Mouse (Mus musculus) forebrain, postnatal 0 days (tissue): ENCODE measurements around the gene Map3k5. TPM values are rescaled to one million over a fixed set of nuclear protein-coding genes. Genes with fewer than 3 reads are reported as not detected.
A peak's percentile ranks its signal among the peaks of the same experiment; 100 is the strongest.

Experiments
- ATAC-seq: fragments of 200-750 bp; cut with Nextera tagmentation; 2 replicates; pipeline ENCODE4 v1.8.0; 2017; ENCODE audit warnings: mild to moderate bottlenecking, moderate library complexity
- DNase-seq: peaks from one replicate; pipeline ENCODE4 v3.0.0-alpha.2; 2015
- H3K27ac ChIP-seq: fragments of 300-500 bp; sonication (generic); 2 replicates; pipeline ENCODE4 v1.5.1; 2014; ENCODE audit warnings: low read depth, mild to moderate bottlenecking, antibody characterized with exemption, low read length, moderate library complexity, mixed read lengths
- H3K27me3 ChIP-seq: fragments of 300-500 bp; sonication (generic); 2 replicates; pipeline ENCODE4 v1.6.1; 2014; ENCODE audit warnings: mild to moderate bottlenecking, low read length, mixed read lengths; ENCODE audit not compliant: insufficient read depth
- H3K36me3 ChIP-seq: fragments of 300-500 bp; sonication (generic); 2 replicates; pipeline ENCODE4 v1.6.1; 2014; ENCODE audit warnings: mild to moderate bottlenecking, moderate library complexity; ENCODE audit not compliant: insufficient read depth
- H3K4me1 ChIP-seq: fragments of 300-500 bp; sonication (generic); 2 replicates; pipeline ENCODE4 v1.6.1; 2014; ENCODE audit warnings: antibody characterized with exemption; ENCODE audit not compliant: insufficient read depth
- H3K4me2 ChIP-seq: fragments of 300-500 bp; sonication (generic); 2 replicates; pipeline ENCODE4 v1.6.1; 2014; ENCODE audit warnings: low read depth, mild to moderate bottlenecking, moderate library complexity
- H3K4me3 ChIP-seq: fragments of 300-500 bp; sonication (generic); 2 replicates; pipeline ENCODE4 v1.5.1; 2014; ENCODE audit warnings: low read depth, low read length, mixed read lengths
- H3K9ac ChIP-seq: fragments of 300-500 bp; sonication (generic); 2 replicates; pipeline ENCODE4 v1.6.1; 2014; ENCODE audit warnings: mild to moderate bottlenecking
- H3K9me3 ChIP-seq: fragments of 300-500 bp; sonication (generic); 2 replicates; pipeline ENCODE4 v1.6.1; 2016; ENCODE audit warnings: low read length
- CTCF ChIP-seq: sonication (generic); IDR thresholded peaks from 2 replicates; pipeline ENCODE4 v1.5.1; 2016; ENCODE audit warnings: antibody characterized with exemption, control low read depth, low read depth
- WGBS: fragments of 180-500 bp; shearing (Covaris S2); extraction: QIAGEN DNeasy Blood & Tissue Kit; methylation state at CpG from one replicate; pipeline ENCODE4 v1.1.7; 2014; 5-methylcytosine and 5-hydroxymethylcytosine counted together
- polyA plus RNA-seq: library from polyadenylated mRNA; unstranded; fragments of >200 nt; fragmentation: Nextera tagmentation; extraction: Ambion mirVana; gene quantifications from 2 replicates; pipeline ENCODE4 v1.2.1, GENCODE M21; 2015
- total RNA-seq: library from RNA; depleted of rRNA; stranded (reverse); fragments of >200 nt; gene quantifications from 2 replicates; pipeline ENCODE4 v1.2.3, GENCODE M21; 2014

The Map3k5 gene
- total and polyA plus RNA-seq, 2 experiments from 2014 or later: 1.3 to 5.8 TPM

DNA sequence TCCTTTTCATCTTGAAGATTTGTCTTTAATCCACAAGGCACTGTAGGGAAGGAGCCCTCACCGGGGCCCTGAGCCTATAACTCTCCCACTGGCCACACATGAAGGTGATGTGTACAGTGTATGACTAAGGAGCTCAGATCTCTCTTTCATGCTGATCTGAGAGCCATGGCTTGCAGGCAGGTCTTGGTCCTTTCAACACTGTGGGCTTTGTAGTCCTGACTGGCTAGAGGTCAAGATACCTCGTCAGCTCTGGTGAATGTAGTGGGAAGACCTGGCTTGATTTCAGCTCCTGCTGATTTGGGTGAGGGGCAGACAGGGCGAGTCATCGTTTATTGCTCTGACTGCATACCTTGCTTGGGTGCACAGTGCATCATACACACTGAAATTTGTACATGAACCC lies 171.3 kb downstream of the Map3k5 start:
- no peak overlapping the region for H3K4me3 ChIP-seq
- ATAC-seq: no peak
- WGBS: 76% methylated on average over 4 of the region's 4 CpGs

DNA sequence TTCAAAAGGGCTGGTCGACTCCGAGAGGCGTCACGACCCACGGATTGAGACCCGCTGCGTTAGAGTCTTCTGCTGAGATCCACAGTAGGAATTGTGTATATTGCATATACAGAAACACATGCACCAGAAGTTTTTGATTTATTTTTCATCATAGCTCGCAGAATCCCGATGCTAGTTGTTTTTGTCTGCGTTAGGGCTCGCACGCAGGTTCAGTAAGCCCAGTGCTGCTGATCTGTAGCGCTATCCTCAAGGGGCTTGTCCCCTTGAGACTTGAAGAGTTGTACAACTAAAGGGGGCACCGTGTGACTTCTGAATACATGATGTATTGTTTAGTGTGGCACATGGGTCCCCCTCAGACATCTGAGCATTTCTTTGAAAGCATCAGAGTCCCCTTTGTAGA lies 172.8 kb downstream of the Map3k5 start:
- Histone ChIP-seq H3K4me2 (no peak overlapping the region), H3K27ac (no peak overlapping the region), H3K4me1 (no peaks in the 10 kb centered on the region), H3K4me3 (no peak overlapping the region), H3K9me3 (no peaks in the 10 kb centered on the region), H3K27me3 (no peaks in the 10 kb centered on the region), H3K9ac (no peak overlapping the region), H3K36me3 (no peaks in the 10 kb centered on the region)
- DNase-seq (no peak), ATAC-seq (no peak)
- TF ChIP-seq CTCF: no peak
- 90% methylated on average over 14 of the region's 14 CpGs for WGBS

More for the DNA sequence above, 171.3 kb downstream of the Map3k5 start:
- Histone ChIP-seq H3K4me1 (no peaks in the 10 kb centered on the region), H3K9me3 (no peaks in the 10 kb centered on the region), H3K27ac (no peak overlapping the region), H3K27me3 (no peaks in the 10 kb centered on the region), H3K36me3 (no peaks in the 10 kb centered on the region), H3K9ac (no peak overlapping the region), H3K4me2 (no peak overlapping the region)
- no peak for TF ChIP-seq CTCF
- DNase-seq: no peak

DNA sequence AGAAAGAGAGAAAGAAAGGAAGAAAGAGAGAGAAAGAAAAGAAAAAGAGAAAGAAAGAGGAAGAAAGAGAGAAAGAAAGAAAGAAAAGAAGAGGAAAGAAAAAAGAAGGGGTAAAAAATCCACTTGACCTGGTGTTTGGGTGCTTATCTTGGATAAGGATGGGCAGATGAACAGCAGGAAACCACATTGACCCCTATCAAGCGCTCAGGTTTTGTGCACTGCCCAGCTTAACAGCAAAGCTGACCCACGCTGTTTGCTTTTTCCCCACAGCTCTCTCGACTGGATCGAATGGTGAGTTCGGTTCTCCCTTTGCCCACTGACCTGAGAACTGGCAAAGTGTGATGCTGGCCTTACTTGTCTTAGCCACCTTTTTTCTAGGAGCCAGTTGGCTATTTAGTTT lies 177.2 kb downstream of the Map3k5 start:
- Histone ChIP-seq H3K4me1 (no peaks in the 10 kb centered on the region), H3K27ac (no peak overlapping the region), H3K27me3 (no peaks in the 10 kb centered on the region), H3K36me3 (no peaks in the 10 kb centered on the region), H3K9me3 (no peaks in the 10 kb centered on the region), H3K4me2 (no peak overlapping the region), H3K9ac (no peak overlapping the region), H3K4me3 (no peak overlapping the region)
- ATAC-seq: no peak
- DNase-seq: no peak
- no peak for TF ChIP-seq CTCF
- 92% methylated on average over 5 of the region's 5 CpGs for WGBS

DNA sequence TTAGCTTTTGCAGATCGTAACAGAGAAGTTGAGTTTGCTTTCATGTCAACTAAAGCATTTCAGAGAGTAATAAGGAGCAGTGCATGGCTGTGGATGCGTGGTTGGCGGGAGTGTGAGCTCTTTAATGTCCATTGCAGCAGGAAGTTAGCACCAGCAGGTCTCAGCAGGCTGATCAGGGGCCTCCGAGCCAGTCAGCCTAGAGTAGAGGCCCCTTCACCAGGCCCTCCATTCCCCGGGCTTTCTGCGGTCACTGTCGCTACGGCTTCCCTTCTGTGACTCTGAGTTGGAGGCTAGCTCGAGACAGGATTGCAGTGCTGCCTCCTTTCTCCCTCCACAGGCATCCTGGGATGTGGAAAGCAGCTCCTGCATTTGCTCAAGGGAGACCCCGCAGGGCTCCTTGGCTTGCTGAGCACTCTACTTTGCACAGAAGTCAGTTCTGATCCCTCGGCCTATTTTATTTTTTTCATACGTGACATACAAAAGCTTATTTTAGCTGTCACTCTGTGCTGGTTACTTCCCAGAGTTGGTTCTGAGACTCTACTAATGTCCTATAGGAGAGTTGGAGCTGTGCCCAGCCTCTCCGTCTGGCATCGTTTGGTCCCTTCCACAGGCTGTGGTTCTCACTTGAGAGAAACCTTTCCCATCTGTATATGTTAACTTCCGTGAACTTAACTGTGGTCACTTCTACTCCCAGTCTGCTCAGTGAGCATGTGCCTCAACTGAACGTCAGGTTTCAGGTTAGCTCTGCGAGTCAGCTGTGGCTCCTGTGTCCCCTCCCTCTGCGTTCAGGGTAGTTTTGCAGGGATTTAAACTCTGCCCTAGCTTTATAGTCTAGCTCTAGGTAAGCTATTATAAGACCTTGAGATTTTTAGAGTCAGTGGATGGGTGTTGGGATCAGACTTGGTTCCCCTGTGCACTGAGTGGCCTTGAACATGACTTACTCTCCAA lies 178.0 kb downstream of the Map3k5 start:
- Histone ChIP-seq H3K27ac (no peak overlapping the region), H3K4me2 (no peak overlapping the region), H3K9ac (no peak overlapping the region), H3K36me3 (no peaks in the 10 kb centered on the region), H3K9me3 (no peaks in the 10 kb centered on the region), H3K4me1 (no peaks in the 10 kb centered on the region), H3K4me3 (no peak overlapping the region), H3K27me3 (no peaks in the 10 kb centered on the region)
- peak; percentile 50 for ATAC-seq
- 77% methylated on average over 18 of the region's 18 CpGs for WGBS
- peak; percentile 24 for DNase-seq
- no peak for TF ChIP-seq CTCF

DNA sequence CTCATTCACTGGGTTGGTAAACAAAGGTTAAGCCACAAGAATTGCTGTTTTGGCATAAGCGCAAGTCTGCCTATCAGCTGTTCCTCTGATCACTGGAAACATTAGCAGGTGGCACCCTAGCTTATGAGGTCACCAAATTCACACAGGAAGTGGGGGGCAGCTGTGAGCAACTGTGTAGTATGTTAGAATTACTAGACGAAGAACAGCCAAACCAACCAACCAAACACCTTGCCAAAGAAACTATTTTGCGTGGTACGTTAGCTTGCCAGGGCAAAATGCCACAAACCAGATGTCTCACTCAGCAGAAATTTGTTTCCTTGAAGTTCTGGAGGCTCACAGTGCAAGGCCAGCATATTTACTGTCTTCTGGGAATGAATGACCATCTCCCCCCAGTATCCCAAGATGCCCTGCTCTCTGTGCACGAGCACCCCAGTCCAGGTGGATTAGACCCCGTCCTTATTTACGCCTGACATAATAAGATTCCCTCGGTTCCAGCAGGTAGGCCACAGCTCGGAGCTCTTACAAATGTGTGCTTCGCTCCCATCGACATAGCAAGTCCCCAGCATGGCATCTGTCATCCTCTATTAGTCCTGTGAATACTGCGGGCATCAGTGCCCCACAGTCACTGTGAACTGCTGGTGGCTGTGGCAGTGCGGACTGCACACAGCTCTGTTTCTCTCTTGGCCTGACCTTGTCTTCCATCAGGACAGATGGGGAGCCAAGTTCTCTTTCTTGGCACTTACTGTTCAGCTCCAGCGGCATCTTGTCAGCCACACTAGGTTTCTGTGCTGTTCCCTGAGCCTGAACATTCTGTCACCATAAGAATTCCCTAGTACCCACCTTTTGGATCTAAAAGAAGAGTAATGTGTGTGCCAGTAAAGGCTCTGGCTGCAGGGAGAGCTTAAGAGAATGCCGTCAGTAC lies 185.5 kb downstream of the Map3k5 start:
- WGBS: 79% methylated on average over 15 of the region's 15 CpGs
- Histone ChIP-seq H3K4me1 (no peaks in the 10 kb centered on the region), H3K36me3 (no peaks in the 10 kb centered on the region; the same call in 1 of the 2 replicates), H3K27ac (no peak overlapping the region), H3K27me3 (no peaks in the 10 kb centered on the region), H3K9me3 (no peaks in the 10 kb centered on the region), H3K4me2 (no peak overlapping the region), H3K4me3 (no peak overlapping the region), H3K9ac (no peak overlapping the region)
- ATAC-seq: no peak
- DNase-seq: no peak
- no peak for TF ChIP-seq CTCF

DNA sequence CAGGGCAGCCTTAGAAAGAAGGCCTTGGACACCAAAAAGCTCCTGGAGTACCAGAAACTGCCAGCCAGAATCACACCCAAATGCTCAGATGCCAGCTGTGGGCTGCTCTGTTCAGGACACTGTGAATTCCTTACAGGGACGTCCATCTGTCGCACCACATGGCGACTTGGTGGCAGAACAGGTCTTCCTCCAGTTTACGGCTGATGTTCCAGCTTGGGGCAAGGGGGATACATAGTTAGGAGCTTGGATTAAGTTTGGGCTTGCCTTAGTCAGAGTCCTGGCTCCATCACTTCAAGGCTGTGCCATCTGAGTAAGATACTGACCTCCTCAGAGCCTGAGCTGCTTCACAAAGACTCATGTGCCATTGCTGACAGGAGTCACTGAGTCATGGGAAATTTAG lies 187.7 kb downstream of the Map3k5 start:
- Histone ChIP-seq H3K4me2 (no peak overlapping the region), H3K9me3 (no peaks in the 10 kb centered on the region), H3K27ac (no peak overlapping the region), H3K4me3 (no peak overlapping the region), H3K27me3 (no peaks in the 10 kb centered on the region), H3K4me1 (no peaks in the 10 kb centered on the region), H3K36me3 (no peaks in the 10 kb centered on the region; the same call in 1 of the 2 replicates), H3K9ac (no peak overlapping the region)
- DNase-seq (no peak), ATAC-seq (no peak)
- no peak for TF ChIP-seq CTCF
- 89% methylated on average over 4 of the region's 4 CpGs for WGBS
